Mouse (Mus musculus) ES-Bruce4 (cell line): ENCODE measurements around the gene Tgfbr3.

ENCODE experiments used
- CTCF ChIP-seq: IDR thresholded peaks from one replicate; pipeline ENCODE4 v1.8.1; 2011; ENCODE audit warnings: low read depth, low read length
- EP300 ChIP-seq: IDR thresholded peaks from 2 replicates; pipeline ENCODE4 v1.6.1; 2011; ENCODE audit warnings: low read depth, low read length; ENCODE audit not compliant: insufficient read depth

DNA sequence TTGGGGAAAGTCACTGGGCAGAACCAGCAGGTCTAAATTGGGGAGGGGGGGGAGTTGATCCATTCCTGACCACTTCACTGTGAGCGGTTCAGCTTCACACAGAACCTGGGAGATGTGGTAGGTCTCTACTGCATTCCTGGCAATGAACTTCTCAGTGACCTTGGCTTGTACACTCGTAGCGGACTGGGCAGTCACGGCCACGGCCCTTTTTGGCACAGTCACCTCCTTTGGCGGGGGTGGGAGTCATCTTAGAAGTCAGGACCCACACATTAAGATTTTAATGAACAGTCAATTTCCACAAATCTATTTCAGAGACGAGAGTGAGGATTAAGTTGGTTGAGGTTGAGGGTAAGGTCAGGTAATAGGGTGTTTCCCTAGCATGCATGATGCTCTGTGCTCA, 27.7 kb upstream of the Tgfbr3 start:
- TF ChIP-seq CTCF (no peak), EP300 (no peak)
